Mouse (Mus musculus) adrenal gland, adult (tissue): ENCODE results near the gene Olfr132.
"Not testable (repeated sequence)": the region's sequence is repeated elsewhere in the genome, so short reads cannot be mapped to it uniquely, and the experiment has no call there.

Source experiments
- DNase-seq, 2 experiments: peaks; one replicate each; pipeline ENCODE4 v3.0.0; 2022 to 2023; ENCODE audit warnings: low spot score in 1 of 2; ENCODE audit not compliant: inconsistent age in 2 of 2

The Olfr132 gene

GRCm38 (mm10) chr17:38134426-38134825 lies at the start of gene Olfr132:
Olfr132 (minus strand) TSS chr17:38134526.
- DNase-seq: no peak

GRCm38 (mm10) chr17:38171088-38171487 lies 36.8 kb upstream of the Olfr132 start, which contains the start of gene Olfr134:
Olfr134 (plus strand) TSS chr17:38171388.
- DNase-seq: no peak

GRCm38 (mm10) chr17:38144981-38145380 lies 10.7 kb upstream of the Olfr132 start, which contains the start of gene Olfr133:
Olfr133 (plus strand) TSS chr17:38145281.
- no peak for DNase-seq

- not testable (repeated sequence) for DNase-seq
These were observed 9.0 kb downstream of the Olfr132 start for GRCm38 (mm10) chr17:38125371-38125770.

- not testable (repeated sequence) for DNase-seq
These were observed 10.1 kb downstream of the Olfr132 start for GRCm38 (mm10) chr17:38124199-38124598.

GRCm38 (mm10) chr17:38088593-38088992 lies 45.7 kb downstream of the Olfr132 start, which contains the start of gene Olfr131:
Olfr131 (minus strand) TSS chr17:38088693.
- no peak for DNase-seq

- no peak for DNase-seq
These were observed 52.0 kb downstream of the Olfr132 start for GRCm38 (mm10) chr17:38082364-38082763.
